Mouse (Mus musculus) MN1 (cell line): ENCODE data around the gene Fzd1.

ENCODE experiments used
- DNase-seq: peaks from one replicate; pipeline ENCODE4 v3.0.0-alpha.2; 2016; ENCODE audit warnings: low spot score

Fzd1 gene

DNA sequence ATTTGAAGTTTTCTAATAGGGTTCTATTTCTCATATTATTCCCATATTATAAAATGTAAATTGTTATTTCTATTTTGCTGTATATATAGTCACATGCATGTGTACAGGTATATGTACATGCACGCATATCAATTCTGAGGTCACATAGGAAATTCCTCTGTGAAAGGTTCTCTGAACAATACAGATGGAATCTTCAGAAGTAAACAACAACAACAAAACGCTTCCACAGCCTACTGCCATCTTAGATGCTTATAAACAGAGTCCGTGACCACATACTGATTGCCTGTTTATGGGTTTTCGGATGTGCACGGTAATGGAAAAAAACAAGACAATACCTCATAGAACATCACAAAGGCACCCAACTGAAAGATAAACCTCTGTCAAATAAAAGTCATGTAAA, 4.7 kb downstream of the Fzd1 start:
- no peak for DNase-seq

- DNase-seq, result no peak
These were observed 15.1 kb downstream of the Fzd1 start for GRCm38 (mm10) chr5:4742722-4743121.

GRCm38 (mm10) chr5:4737013-4737412, 20.8 kb downstream of the Fzd1 start:
- no peak for DNase-seq

DNA sequence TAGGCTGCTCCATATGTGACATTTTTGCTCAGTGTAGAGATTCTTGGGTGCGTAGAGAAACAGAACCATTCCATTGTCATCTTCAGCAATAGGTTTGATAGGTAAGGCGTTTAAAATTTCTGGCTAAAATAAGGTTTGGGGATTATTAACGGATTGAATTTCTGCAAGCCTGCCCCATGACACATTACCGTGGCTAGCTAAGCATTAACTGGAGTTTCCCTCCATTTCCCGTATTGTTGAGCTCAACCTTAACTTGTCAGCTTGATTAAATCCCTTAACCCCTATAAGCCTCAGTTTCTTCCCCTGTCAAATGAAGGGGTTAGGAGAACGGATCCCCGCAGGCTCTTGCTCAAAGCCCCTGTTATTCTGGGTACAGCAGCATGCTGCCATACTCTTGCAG, 22.4 kb downstream of the Fzd1 start:
- no peak for DNase-seq

- no peak for DNase-seq
These were observed 24.6 kb downstream of the Fzd1 start for GRCm38 (mm10) chr5:4733239-4733638.

- no peak for DNase-seq
These were observed 25.3 kb downstream of the Fzd1 start for GRCm38 (mm10) chr5:4732241-4733229.

DNA sequence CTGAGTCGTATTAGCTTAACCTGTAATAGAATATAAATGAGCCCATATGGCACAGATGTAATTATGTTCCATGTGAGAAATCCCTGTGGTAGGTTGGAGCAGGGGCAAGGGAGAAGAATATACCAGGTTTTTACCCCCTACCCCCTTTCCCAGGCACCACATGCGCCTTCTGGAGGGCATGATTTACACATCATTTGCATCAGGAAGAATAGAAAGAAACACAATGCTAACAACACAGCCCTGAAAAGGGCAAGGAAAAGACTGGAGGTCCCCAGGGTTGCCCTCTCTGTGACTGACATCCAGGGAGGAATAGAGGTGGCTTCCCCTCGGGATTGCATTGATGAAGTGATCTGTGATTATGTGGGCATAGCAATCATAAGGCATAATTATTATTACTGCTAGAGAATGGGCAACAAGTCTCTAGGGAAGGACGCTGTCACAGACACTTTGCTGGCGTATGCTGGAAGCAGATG, 26.1 kb downstream of the Fzd1 start:
- DNase-seq, result no peak

GRCm38 (mm10) chr5:4731064-4731463, 26.8 kb downstream of the Fzd1 start:
- DNase-seq, result no peak
